Mouse (Mus musculus): ENCODE data around the gene Cd81. TPM values are rescaled to one million over a fixed set of nuclear protein-coding genes. Genes with fewer than 3 reads are reported as not detected.

Gene Cd81
- total RNA-seq, 2 experiments from 2014 or later: 176 to 209 TPM

- no peak for DNase-seq
- intact Hi-C loops (cut with DNase I; ENCODE audit: low total_unique reads): no loop called here
Measured at GRCm38 (mm10) chr7:143042897-143043300, 9.6 kb upstream of the Cd81 start.

- intact Hi-C loops (cut with DNase I; ENCODE audit: low total_unique reads): no loop called here
- DNase-seq: no peak
Measured at GRCm38 (mm10) chr7:143044049-143044825, 8.3 kb upstream of the Cd81 start.

GRCm38 (mm10) chr7:143044826-143045206 lies 7.7 kb upstream of the Cd81 start:
- intact Hi-C loops (cut with DNase I; ENCODE audit: low total_unique reads): no loop called here
- no peak for DNase-seq

GRCm38 (mm10) chr7:143046358-143046757 lies 6.2 kb upstream of the Cd81 start:
- intact Hi-C loops (cut with DNase I; ENCODE audit: low total_unique reads): no loop called here
- DNase-seq: no peak

- no peak for DNase-seq
- intact Hi-C loops (cut with DNase I; ENCODE audit: low total_unique reads): no loop called here
Measured at GRCm38 (mm10) chr7:143049331-143049730, 3.2 kb upstream of the Cd81 start.

GRCm38 (mm10) chr7:143049841-143050816 lies 2.4 kb upstream of the Cd81 start:
- no peak for DNase-seq
- intact Hi-C loops (cut with DNase I; ENCODE audit: low total_unique reads): loop anchor here (5.0 kb wide), 1 partner anchor 33 kb away; no protein-coding TSS in a partner anchor

GRCm38 (mm10) chr7:143051316-143051715 lies 1.2 kb upstream of the Cd81 start:
- intact Hi-C loops (cut with DNase I; ENCODE audit: low total_unique reads): loop anchor here (5.0 kb wide), 1 partner anchor 34 kb away; no protein-coding TSS in a partner anchor
- no peak for DNase-seq

GRCm38 (mm10) chr7:143053008-143053899 lies 715 bp downstream of the Cd81 start:
- intact Hi-C loops (cut with DNase I; ENCODE audit: low total_unique reads): loop anchor here (5.0 kb wide), 1 partner anchor 36 kb away; no protein-coding TSS in a partner anchor

GRCm38 (mm10) chr7:143053961-143054611 lies 1.5 kb downstream of the Cd81 start:
- no peak for DNase-seq
- intact Hi-C loops (cut with DNase I; ENCODE audit: low total_unique reads): loop anchor here (5.0 kb wide), 1 partner anchor 37 kb away; no protein-coding TSS in a partner anchor

More at GRCm38 (mm10) chr7:143053008-143053899, 715 bp downstream of the Cd81 start:
- DNase-seq: peak; percentile 77

- intact Hi-C loops (cut with DNase I; ENCODE audit: low total_unique reads): loop anchor here (5.0 kb wide), 1 partner anchor 37 kb away; no protein-coding TSS in a partner anchor
- no peak for DNase-seq
Measured at GRCm38 (mm10) chr7:143054612-143054965, 2.0 kb downstream of the Cd81 start.

GRCm38 (mm10) chr7:143055001-143055400 lies 2.5 kb downstream of the Cd81 start:
- no peak for DNase-seq
- intact Hi-C loops (cut with DNase I; ENCODE audit: low total_unique reads): no loop called here

GRCm38 (mm10) chr7:143055499-143056186 lies 3.1 kb downstream of the Cd81 start:
- intact Hi-C loops (cut with DNase I; ENCODE audit: low total_unique reads): no loop called here
- DNase-seq: no peak

- intact Hi-C loops (cut with DNase I; ENCODE audit: low total_unique reads): no loop called here
- no peak for DNase-seq
Measured at GRCm38 (mm10) chr7:143057023-143057422, 4.5 kb downstream of the Cd81 start.

GRCm38 (mm10) chr7:143057667-143058220 lies 5.2 kb downstream of the Cd81 start:
- DNase-seq: no peak
- intact Hi-C loops (cut with DNase I; ENCODE audit: low total_unique reads): no loop called here

- intact Hi-C loops (cut with DNase I; ENCODE audit: low total_unique reads): no loop called here
Measured at GRCm38 (mm10) chr7:143058221-143058697, 5.7 kb downstream of the Cd81 start.

GRCm38 (mm10) chr7:143059202-143059870 lies 6.8 kb downstream of the Cd81 start:
- intact Hi-C loops (cut with DNase I; ENCODE audit: low total_unique reads): no loop called here

More at GRCm38 (mm10) chr7:143058221-143058697, 5.7 kb downstream of the Cd81 start:
- no peak for DNase-seq

GRCm38 (mm10) chr7:143062704-143063103 lies 10.2 kb downstream of the Cd81 start:
- intact Hi-C loops (cut with DNase I; ENCODE audit: low total_unique reads): no loop called here
- DNase-seq: no peak

More at GRCm38 (mm10) chr7:143059202-143059870, 6.8 kb downstream of the Cd81 start:
- peak; percentile 52 for DNase-seq
